Mouse (Mus musculus) embryonic facial prominence, embryonic 11.5 days (tissue): Measurements from ENCODE around the gene Fbxw8. TPM values are rescaled to one million over a fixed set of nuclear protein-coding genes. Genes with fewer than 3 reads are reported as not detected.

Experiments
- ATAC-seq: fragments of 200-750 bp; cut with Nextera tagmentation; replicated peaks from 2 replicates; pipeline ENCODE4 v1.8.0; 2017; ENCODE audit warnings: low read depth; ENCODE audit not compliant: insufficient number of reproducible peaks, low FRiP score, low TSS enrichment
- DNase-seq: peaks from one replicate; pipeline ENCODE4 v3.0.0-alpha.2; 2015; ENCODE audit warnings: low spot score
- H3K27ac ChIP-seq: fragments of 300-500 bp; sonication (generic); replicated peaks from 2 replicates; pipeline ENCODE4 v1.5.1; 2014; ENCODE audit warnings: mild to moderate bottlenecking, low read depth, low read length, control low read depth
- H3K27me3 ChIP-seq: fragments of 300-500 bp; sonication (generic); 2 replicates; pipeline ENCODE4 v1.6.1; 2014; ENCODE audit warnings: mild to moderate bottlenecking, low read length, moderate library complexity, mixed read lengths; ENCODE audit not compliant: control insufficient read depth, insufficient read depth
- H3K36me3 ChIP-seq: fragments of 300-500 bp; sonication (generic); replicated peaks from 2 replicates; pipeline ENCODE4 v1.6.1; 2014; ENCODE audit warnings: low read depth, mild to moderate bottlenecking, low read length, moderate library complexity, mixed read lengths; ENCODE audit not compliant: control insufficient read depth, insufficient read depth
- H3K4me1 ChIP-seq: fragments of 300-500 bp; sonication (generic); 2 replicates; pipeline ENCODE4 v1.6.1; 2014; ENCODE audit warnings: low read length, mixed read lengths; ENCODE audit not compliant: control insufficient read depth, insufficient read depth
- H3K4me2 ChIP-seq: fragments of 300-500 bp; sonication (generic); 2 replicates; pipeline ENCODE4 v1.6.1; 2014; ENCODE audit warnings: low read depth, mild to moderate bottlenecking, control low read depth, low read length, moderate library complexity
- H3K4me3 ChIP-seq: fragments of 300-500 bp; sonication (generic); 2 replicates; pipeline ENCODE4 v1.5.1; 2014; ENCODE audit warnings: low read depth, low read length, control low read depth
- H3K9ac ChIP-seq: fragments of 300-500 bp; sonication (generic); replicated peaks from 2 replicates; pipeline ENCODE4 v1.6.1; 2014; ENCODE audit warnings: mild to moderate bottlenecking, control low read depth, low read length
- H3K9me3 ChIP-seq: fragments of 300-500 bp; sonication (generic); replicated peaks from 2 replicates; pipeline ENCODE4 v1.6.1; 2016; ENCODE audit warnings: mild to moderate bottlenecking, low read length, inconsistent platforms, mixed read lengths; ENCODE audit not compliant: control insufficient read depth
- WGBS: fragments of 180-500 bp; shearing (Covaris S2); extraction: QIAGEN DNeasy Blood & Tissue Kit; methylation state at CpG from one replicate; pipeline ENCODE4 v1.1.7; 2014; 5-methylcytosine and 5-hydroxymethylcytosine counted together
- polyA plus RNA-seq: library from polyadenylated mRNA; unstranded; fragments of >200 nt; fragmentation: Nextera tagmentation; extraction: Ambion mirVana; gene quantifications from 2 replicates; pipeline ENCODE4 v1.2.1, GENCODE M21; 2014

Gene Fbxw8
- polyA plus RNA-seq, 1 experiment from 2014 or later, result 22.3 TPM

DNA sequence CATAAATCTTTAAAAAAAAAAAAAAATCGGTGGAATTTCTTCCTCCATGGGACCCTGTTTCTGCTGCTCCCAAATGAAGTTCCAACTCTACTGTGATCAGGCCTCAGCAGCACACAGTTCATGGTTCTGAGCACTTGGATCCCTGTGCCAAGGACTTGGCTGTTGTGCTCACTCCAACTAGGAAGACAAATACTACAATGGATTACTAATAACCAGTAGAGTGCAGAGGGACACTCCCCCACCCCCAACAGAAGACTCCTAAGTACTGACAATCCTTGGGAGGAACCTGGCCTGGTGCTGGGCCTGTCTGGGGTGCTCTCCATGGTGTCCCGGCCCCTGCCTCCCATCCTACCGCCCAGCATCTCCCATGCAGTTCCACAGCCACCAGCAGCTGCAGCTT lies 36.9 kb downstream of the Fbxw8 start:
- Histone ChIP-seq H3K36me3 (no peaks in the 10 kb centered on the region), H3K4me2 (no peak overlapping the region), H3K27ac (no peak overlapping the region), H3K4me1 (no peaks in the 10 kb centered on the region), H3K27me3 (no peaks in the 10 kb centered on the region), H3K9ac (no peak overlapping the region), H3K4me3 (no peak overlapping the region), H3K9me3 (no peaks in the 10 kb centered on the region)
- no peak for DNase-seq
- 85% methylated on average over 3 of the region's 3 CpGs for WGBS
- ATAC-seq, result no peak

- H3K9me3 ChIP-seq, result no peaks in the 10 kb centered on the region
- H3K27me3 ChIP-seq, result no peaks in the 10 kb centered on the region
- H3K4me3 ChIP-seq, result no peak overlapping the region
- DNase-seq (no peak), ATAC-seq (no peak)
- peaks cover 8% of the 10 kb centered on the region for H3K36me3 ChIP-seq
- no peak overlapping the region for H3K4me2 ChIP-seq
- no peaks in the 10 kb centered on the region for H3K4me1 ChIP-seq
- WGBS, result 78% methylated on average over 11 of the region's 13 CpGs
- no peak overlapping the region for H3K27ac ChIP-seq
- no peak overlapping the region for H3K9ac ChIP-seq
Observed at GRCm38 (mm10) chr5:118113617-118114016, 41.6 kb downstream of the Fbxw8 start.

- ATAC-seq (no peak), DNase-seq (no peak)
- peaks cover 8% of the 10 kb centered on the region for H3K36me3 ChIP-seq
Observed at GRCm38 (mm10) chr5:118113043-118113442, 42.2 kb downstream of the Fbxw8 start.

GRCm38 (mm10) chr5:118108794-118109440 lies 46.3 kb downstream of the Fbxw8 start:
- H3K4me3 ChIP-seq, result no peak overlapping the region
- WGBS, result 87% methylated on average over 7 of the region's 7 CpGs
- no peaks in the 10 kb centered on the region for H3K9me3 ChIP-seq
- H3K4me1 ChIP-seq, result no peaks in the 10 kb centered on the region
- ATAC-seq (no peak), DNase-seq (no peak)
- H3K36me3 ChIP-seq, result peaks cover 8% of the 10 kb centered on the region
- no peak overlapping the region for H3K9ac ChIP-seq
- H3K27ac ChIP-seq, result no peak overlapping the region
- H3K4me2 ChIP-seq, result no peak overlapping the region
- H3K27me3 ChIP-seq, result no peaks in the 10 kb centered on the region

More at GRCm38 (mm10) chr5:118113043-118113442, 42.2 kb downstream of the Fbxw8 start:
- H3K4me3 ChIP-seq, result no peak overlapping the region
- no peak overlapping the region for H3K4me2 ChIP-seq
- H3K27me3 ChIP-seq, result no peaks in the 10 kb centered on the region
- H3K9me3 ChIP-seq, result no peaks in the 10 kb centered on the region
- H3K4me1 ChIP-seq, result no peaks in the 10 kb centered on the region
- no peak overlapping the region for H3K9ac ChIP-seq
- H3K27ac ChIP-seq, result no peak overlapping the region
- 91% methylated on average over 7 of the region's 7 CpGs for WGBS

DNA sequence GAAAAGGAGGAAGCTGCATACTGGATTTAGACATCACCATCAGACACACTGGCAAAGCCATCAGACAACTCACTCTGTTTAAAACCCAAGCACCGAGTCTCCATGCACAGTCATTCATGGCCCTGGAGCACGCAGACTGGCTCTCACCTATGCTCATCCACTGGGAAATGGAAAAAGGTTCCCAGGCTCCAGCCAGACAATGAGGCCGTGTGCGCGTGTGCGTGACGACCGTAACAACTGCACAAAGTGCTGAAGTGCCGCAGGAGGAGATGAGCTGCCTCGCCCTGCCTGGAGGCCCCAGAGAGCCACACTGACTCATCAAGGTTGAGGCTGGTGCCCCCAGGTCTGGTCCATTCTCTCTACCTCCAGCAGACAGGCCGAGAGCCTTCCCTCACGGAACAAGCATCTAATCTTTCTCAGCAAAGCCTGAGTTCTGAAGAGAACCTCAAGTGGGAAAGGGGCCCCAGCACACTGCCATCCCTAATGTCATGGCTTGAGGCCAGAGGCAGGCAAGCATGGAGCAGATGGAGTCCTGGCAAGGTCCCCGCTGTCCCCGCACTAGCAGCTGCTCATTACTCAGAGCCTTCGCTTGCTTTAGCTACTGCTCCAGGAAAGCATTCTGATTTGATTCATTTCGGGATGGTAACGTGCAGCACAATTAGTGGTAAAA lies 47.0 kb downstream of the Fbxw8 start:
- Histone ChIP-seq H3K36me3 (peaks cover 8% of the 10 kb centered on the region), H3K4me2 (no peak overlapping the region), H3K27ac (no peak overlapping the region), H3K9ac (no peak overlapping the region), H3K9me3 (no peaks in the 10 kb centered on the region), H3K4me3 (no peak overlapping the region), H3K4me1 (no peaks in the 10 kb centered on the region), H3K27me3 (no peaks in the 10 kb centered on the region)
- WGBS, result 85% methylated on average over 17 of the region's 17 CpGs
- ATAC-seq (no peak), DNase-seq (no peak)

DNA sequence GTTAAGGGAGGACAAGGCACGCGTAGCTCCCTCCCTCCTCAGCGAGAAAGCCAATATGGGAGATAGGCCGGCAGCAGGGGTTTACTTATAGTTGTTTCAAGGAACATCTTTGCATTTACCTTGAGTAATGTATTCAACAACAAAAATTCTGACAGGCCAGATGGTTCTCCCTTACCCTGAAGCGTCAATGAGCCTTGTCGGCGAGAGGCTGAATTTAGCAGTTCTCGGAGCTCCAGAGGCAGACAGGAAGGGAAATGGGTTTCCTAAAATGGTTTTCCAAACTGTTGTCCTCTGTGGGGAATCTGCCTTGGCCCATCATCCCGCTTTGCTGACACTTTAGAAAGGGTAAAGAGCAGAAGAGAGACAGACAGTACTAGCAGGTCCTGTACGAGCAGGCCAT lies 48.6 kb downstream of the Fbxw8 start:
- Histone ChIP-seq H3K4me3 (no peak overlapping the region), H3K9me3 (no peaks in the 10 kb centered on the region), H3K4me2 (no peak overlapping the region), H3K4me1 (no peaks in the 10 kb centered on the region), H3K9ac (no peak overlapping the region), H3K36me3 (peaks cover 8% of the 10 kb centered on the region), H3K27ac (no peak overlapping the region), H3K27me3 (no peaks in the 10 kb centered on the region)
- DNase-seq (no peak), ATAC-seq (no peak)
- WGBS, result 95% methylated on average over 10 of the region's 10 CpGs

DNA sequence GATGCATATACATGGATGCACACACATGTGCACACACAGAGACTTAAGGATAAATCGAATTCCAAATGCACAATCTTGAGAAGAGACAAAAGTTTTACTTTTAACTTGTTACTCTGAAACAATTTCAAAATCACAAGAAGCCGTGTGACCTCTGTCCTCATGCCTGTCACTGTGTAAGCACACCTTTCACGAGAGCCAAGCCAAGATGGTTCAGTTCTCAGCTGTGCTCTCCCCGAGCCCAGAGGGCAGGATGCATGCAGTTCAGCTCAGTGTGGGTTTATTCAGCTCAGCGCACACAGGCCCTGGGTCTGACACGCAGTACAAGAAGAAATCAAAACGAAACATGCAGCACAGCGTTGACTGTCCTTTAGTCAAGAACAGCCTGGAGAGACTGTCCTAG lies 49.7 kb downstream of the Fbxw8 start:
- DNase-seq (no peak), ATAC-seq (no peak)
- Histone ChIP-seq H3K27ac (no peak overlapping the region), H3K9me3 (no peaks in the 10 kb centered on the region), H3K4me1 (no peaks in the 10 kb centered on the region), H3K36me3 (no peaks in the 10 kb centered on the region; the same call in 1 of the 2 replicates), H3K27me3 (no peaks in the 10 kb centered on the region), H3K4me3 (no peak overlapping the region), H3K9ac (no peak overlapping the region), H3K4me2 (no peak overlapping the region)
- WGBS, result 87% methylated on average over 8 of the region's 8 CpGs

DNA sequence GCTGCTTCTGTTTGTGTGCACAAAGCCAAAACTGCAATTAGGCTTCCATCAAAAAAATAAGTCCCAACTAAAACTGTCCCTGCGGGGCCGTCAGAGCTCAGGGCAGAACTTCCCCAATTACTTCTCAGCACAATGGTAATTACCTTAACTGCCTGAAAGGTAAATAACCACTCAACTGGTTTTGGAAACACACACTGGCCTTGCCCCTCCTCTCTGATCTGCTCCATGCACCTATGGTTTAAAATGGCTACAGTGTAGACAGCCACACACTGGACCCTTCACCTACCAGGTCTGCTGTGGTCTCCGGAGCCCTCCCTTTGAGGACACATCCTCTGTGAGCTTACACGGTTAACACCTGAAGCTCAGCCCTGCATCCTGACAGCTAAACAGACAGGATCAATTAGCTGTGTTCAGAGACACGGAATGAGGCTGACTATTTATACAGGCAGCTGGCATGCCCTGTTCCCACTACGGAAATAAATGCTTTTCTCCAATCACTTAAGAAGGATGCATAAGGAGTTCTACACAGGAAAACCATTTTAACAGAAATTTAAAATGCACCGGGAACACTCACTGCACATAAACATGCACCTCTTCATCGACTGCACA lies 55.3 kb downstream of the Fbxw8 start:
- Histone ChIP-seq H3K27ac (no peak overlapping the region), H3K4me3 (no peak overlapping the region), H3K9ac (no peak overlapping the region), H3K9me3 (no peaks in the 10 kb centered on the region), H3K4me2 (no peak overlapping the region), H3K4me1 (no peaks in the 10 kb centered on the region), H3K36me3 (no peaks in the 10 kb centered on the region), H3K27me3 (no peaks in the 10 kb centered on the region)
- ATAC-seq (no peak), DNase-seq (no peak)
- 64% methylated on average over 8 of the region's 8 CpGs for WGBS
